Mouse (Mus musculus) erythroblast, embryonic 14.5 days (primary cell): ENCODE data around the gene Tgif1.

Experiments
- GATA1 ChIP-seq: IDR thresholded peaks from 2 replicates; pipeline ENCODE4 v1.6.1; 2012; ENCODE audit warnings: low read length, inconsistent platforms, mixed read lengths
- TAL1 ChIP-seq: IDR thresholded peaks from 3 replicates; pipeline ENCODE4 v1.6.1; 2012; ENCODE audit warnings: low read length, inconsistent platforms, mixed read lengths

DNA sequence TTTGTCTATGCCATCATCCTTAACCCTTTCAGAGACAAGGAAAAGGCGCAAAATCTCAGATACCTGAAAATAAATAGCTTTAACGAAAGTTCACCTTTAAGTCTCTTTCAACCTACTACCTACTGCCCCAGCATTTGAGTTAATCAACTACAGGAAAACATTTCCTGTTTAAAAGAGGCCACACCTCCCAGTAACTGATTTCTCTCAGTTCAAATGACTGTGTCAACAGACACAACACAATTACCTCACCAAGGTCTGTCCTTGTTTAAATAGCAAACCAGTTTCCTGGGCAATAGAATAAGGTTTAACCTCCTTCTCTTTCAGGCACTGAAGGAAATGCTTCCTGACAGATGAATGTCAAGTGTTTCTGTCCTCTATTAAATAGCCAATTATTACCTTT is 7.8 kb downstream of the Tgif1 start:
- no peak for TF ChIP-seq GATA1
- TF ChIP-seq TAL1: no peak
